Mouse (Mus musculus) small intestine, adult 2 months (tissue): ENCODE measurements around the gene Jaml. TPM values are rescaled to one million over a fixed set of nuclear protein-coding genes. Genes with fewer than 3 reads are reported as not detected.

ENCODE experiments used
- H3K27ac ChIP-seq: fragments of 200-500 bp; 2 replicates; pipeline ENCODE4 v1.5.1; 2012; ENCODE audit warnings: low read depth, low read length, control low read depth, inconsistent platforms; ENCODE audit not compliant: insufficient read depth
- H3K27me3 ChIP-seq: fragments of 200-500 bp; 2 replicates; pipeline ENCODE4 v1.6.1; 2012; ENCODE audit warnings: mild to moderate bottlenecking, moderate library complexity, low read length, inconsistent platforms; ENCODE audit not compliant: control insufficient read depth, insufficient read depth
- H3K36me3 ChIP-seq: fragments of 200-500 bp; 2 replicates; pipeline ENCODE4 v1.6.1; 2012; ENCODE audit warnings: mild to moderate bottlenecking, low read length, control low read depth, inconsistent platforms; ENCODE audit not compliant: control insufficient read depth, insufficient read depth
- H3K4me1 ChIP-seq: fragments of 200-500 bp; 2 replicates; pipeline ENCODE4 v1.6.1; 2012; ENCODE audit warnings: low read length, inconsistent platforms, mixed read lengths; ENCODE audit not compliant: control insufficient read depth, insufficient read depth, insufficient read length
- H3K4me3 ChIP-seq: fragments of 200-500 bp; 2 replicates; pipeline ENCODE4 v1.5.1; 2012; ENCODE audit warnings: low read depth, mild to moderate bottlenecking, control low read depth, inconsistent platforms, low read length, moderate library complexity
- CTCF ChIP-seq: fragments of 200-500 bp; IDR thresholded peaks from 2 replicates; pipeline ENCODE4 v1.5.1; 2012; ENCODE audit warnings: low read depth, mild to moderate bottlenecking, control low read depth, inconsistent platforms, low read length, moderate library complexity, mixed read lengths; ENCODE audit not compliant: insufficient replicate concordance, insufficient read length; ENCODE audit errors: extremely low read depth
- POLR2A ChIP-seq: fragments of 200-500 bp; IDR thresholded peaks from 2 replicates; pipeline ENCODE4 v1.6.1; 2012; ENCODE audit warnings: low read depth, mild to moderate bottlenecking, control low read depth, inconsistent platforms, low read length, moderate library complexity
- WGBS: fragments of 180-500 bp; shearing (Covaris S2); methylation state at CpG from one replicate; pipeline ENCODE4 v1.1.7; 2018; 5-methylcytosine and 5-hydroxymethylcytosine counted together
- polyA plus RNA-seq: library from polyadenylated mRNA; depleted of rRNA; stranded (reverse); fragments of >200 nt; gene quantifications from 2 replicates; pipeline ENCODE4 v1.2.3, GENCODE M21; 2012

The Jaml gene
- polyA plus RNA-seq, 1 experiment, result 3.9 TPM

DNA sequence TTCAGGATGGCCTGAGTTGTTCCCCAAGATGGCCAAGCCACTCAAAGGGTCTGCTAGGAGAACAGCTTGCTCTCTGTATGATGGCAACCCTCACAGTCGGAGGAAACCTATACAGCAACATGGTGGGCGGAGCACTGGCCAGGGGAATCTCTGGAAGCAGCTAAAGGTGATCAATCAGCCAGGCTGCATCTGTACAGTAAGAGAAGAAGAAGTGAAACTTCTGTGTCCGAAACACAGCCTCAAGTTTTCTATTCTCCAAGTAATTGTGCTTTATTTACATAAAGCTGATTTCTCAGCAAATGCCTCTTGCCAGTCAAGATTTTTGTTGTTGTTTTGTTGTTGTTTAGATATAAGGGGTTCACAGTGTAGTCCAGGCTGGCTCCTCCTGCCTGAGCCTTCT is 1.1 kb upstream of the Jaml start:
- no peak for TF ChIP-seq POLR2A
- no peak for TF ChIP-seq CTCF
- H3K4me1 ChIP-seq, result peaks cover 5% of the 10 kb centered on the region; the same call in 1 of the 2 replicates
- peaks cover 4% of the 10 kb centered on the region for H3K36me3 ChIP-seq
- no peak overlapping the region for H3K27ac ChIP-seq
- WGBS, result 60% methylated on average over 3 of the region's 3 CpGs
- H3K27me3 ChIP-seq, result no peaks in the 10 kb centered on the region
- no peak overlapping the region for H3K4me3 ChIP-seq

DNA sequence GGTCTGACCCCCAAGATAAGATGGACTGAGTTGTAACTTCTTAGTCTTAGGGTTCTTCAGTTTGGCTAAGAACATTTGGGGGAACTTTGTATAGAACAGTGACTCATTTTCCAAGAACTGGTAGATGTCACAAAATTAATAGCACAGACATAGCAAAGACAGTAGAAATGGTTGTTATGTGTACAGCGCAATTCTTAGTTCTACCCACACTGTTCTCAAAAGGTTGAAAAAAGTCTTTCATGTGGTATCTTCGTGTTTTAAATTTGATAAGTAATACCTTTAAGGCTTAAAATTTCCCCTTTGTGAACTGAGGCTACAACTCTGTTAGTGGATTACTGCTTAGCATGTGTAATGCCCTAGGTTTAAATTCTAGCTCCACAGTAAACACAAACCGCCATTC is 4.1 kb downstream of the Jaml start:
- TF ChIP-seq POLR2A, result no peak
- TF ChIP-seq CTCF, result no peak
- Histone ChIP-seq H3K4me1 (peaks cover 5% of the 10 kb centered on the region; the same call in 1 of the 2 replicates), H3K4me3 (no peak overlapping the region), H3K27me3 (no peaks in the 10 kb centered on the region), H3K36me3 (no peaks in the 10 kb centered on the region), H3K27ac (no peak overlapping the region)
- WGBS, result 91% methylated on average over 3 of the region's 3 CpGs

DNA sequence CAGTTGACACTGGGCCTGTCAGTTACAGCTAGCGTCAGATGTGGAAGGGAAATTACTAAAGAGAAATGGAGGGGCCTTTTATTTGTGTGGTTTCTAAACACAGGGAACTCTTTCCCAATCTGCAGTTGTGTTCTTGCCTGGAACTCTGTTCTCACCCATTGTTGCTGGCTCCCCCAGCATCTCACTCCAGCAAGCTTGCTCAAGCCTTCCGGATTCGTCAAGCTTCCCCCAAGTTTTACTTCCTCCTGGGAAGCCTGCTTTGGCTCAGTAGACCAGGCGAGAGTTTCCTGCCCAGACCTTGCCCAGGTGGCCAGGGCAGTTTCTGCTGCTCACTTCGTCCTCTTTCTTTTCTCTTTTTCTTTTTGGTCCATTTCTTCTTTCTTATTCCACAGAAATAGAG is 5.6 kb downstream of the Jaml start:
- H3K4me3 ChIP-seq, result no peak overlapping the region
- 0 out of 2 replicates have a peak overlapping the region, but pooled peaks have one; percentile 8 for H3K27ac ChIP-seq
- TF ChIP-seq CTCF (no peak), POLR2A (no peak)
- H3K27me3 ChIP-seq, result no peaks in the 10 kb centered on the region
- WGBS, result 71% methylated on average over 5 of the region's 5 CpGs
- 0 out of 2 replicates have a peak, but pooled peaks cover 1% of the 10 kb centered on the region for H3K36me3 ChIP-seq
- H3K4me1 ChIP-seq, result no peaks in the 10 kb centered on the region

DNA sequence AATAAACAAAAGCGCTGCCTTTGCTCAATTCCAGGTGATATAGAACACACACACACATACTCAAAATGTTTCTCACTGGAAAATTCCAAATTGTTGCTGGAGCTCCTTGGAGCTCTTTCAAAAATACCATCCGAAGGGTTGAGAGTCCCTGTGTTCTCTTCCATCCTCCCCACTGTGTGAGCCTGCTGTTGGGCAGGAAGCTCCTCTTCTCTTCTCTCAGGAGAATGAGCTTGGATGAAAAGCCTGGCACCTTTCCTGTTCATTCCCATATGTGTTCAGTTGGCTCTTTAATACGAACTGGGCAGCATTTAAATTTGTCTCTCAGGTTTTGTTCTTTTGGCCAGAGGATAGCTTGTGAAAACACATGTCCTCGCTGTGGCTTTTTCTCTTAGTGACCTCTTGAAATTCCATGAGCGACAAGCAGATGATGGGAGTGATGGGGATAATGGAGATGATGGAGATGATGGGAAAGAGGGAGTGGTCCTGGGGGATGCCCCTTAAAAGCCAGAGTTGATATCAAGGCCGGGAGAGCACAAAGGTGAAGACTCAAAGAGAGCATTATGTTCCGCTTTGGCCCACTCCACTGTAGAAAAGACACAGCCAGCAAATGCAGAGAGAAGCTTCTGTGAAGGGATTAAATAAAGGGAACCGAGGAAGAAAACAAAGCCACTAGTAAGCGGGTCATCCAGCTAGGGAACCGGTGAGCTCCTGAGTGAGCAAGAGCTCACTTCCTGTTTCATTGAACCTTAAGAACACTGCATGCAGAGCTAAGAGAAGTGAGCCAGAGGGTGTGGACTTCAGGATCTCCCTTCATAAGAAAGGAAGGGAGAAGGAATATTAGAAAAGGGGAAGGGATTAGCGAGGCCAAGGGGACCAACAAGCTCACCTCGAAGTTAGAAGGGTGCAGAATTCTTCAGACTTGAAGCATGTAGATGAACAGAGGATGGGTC is 7.0 kb downstream of the Jaml start:
- TF ChIP-seq POLR2A, result no peak
- TF ChIP-seq CTCF, result no peak
- Histone ChIP-seq H3K36me3 (0 out of 2 replicates have a peak, but pooled peaks cover 1% of the 10 kb centered on the region), H3K27me3 (no peaks in the 10 kb centered on the region), H3K4me3 (no peak overlapping the region), H3K4me1 (no peaks in the 10 kb centered on the region), H3K27ac (0 out of 2 replicates have a peak overlapping the region, but pooled peaks have one; percentile 9)
- 84% methylated on average over 12 of the region's 12 CpGs for WGBS

DNA sequence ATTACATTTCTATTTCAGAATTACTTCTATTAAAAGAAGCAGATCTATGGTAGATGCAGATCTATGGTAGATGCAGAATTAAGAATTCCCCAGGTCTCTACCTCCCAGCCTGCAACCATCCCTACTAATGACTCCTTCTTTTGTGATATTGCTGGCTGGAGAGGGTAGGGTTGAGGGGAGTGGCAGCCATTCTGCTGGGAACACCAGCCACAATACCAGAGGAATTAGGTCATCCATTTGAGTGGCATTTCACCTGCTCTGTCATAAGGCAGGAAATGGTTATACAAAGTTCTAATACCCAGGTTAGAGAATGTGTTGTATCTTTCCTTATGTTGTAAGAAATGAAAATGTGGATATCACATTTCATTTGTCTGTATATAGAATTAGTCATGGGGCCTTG is 9.1 kb downstream of the Jaml start:
- Histone ChIP-seq H3K27ac (no peak overlapping the region), H3K4me1 (no peaks in the 10 kb centered on the region), H3K27me3 (no peaks in the 10 kb centered on the region), H3K4me3 (no peak overlapping the region), H3K36me3 (0 out of 2 replicates have a peak, but pooled peaks cover 1% of the 10 kb centered on the region)
- TF ChIP-seq CTCF (no peak), POLR2A (no peak)

DNA sequence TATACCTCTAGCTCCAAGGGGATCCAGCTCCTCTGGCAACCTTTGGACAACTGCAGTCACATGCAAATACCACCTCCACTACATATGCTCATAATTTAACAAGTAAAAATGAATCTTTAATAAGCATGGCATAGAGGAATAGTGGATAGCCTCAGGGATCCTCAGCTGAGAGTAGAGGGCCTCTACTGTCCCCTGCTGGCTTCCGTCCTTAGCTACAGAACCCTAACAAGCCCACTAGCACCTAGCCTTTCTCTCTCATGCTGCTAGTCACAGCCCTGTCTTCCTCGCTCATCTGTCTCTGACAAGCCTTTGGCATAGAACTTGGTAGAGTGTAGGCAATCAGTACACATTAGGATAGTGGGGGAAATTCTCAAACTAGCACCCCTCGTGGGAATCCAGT is 11.8 kb downstream of the Jaml start:
- Histone ChIP-seq H3K27me3 (no peaks in the 10 kb centered on the region), H3K4me1 (peaks cover 3% of the 10 kb centered on the region; the same call in 1 of the 2 replicates), H3K27ac (no peak overlapping the region), H3K36me3 (0 out of 2 replicates have a peak, but pooled peaks cover 1% of the 10 kb centered on the region), H3K4me3 (no peak overlapping the region)
- WGBS, result 78% methylated on average over 3 of the region's 3 CpGs
- TF ChIP-seq POLR2A, result no peak
- TF ChIP-seq CTCF, result peak; percentile 22; the same call in 1 of the 2 replicates

DNA sequence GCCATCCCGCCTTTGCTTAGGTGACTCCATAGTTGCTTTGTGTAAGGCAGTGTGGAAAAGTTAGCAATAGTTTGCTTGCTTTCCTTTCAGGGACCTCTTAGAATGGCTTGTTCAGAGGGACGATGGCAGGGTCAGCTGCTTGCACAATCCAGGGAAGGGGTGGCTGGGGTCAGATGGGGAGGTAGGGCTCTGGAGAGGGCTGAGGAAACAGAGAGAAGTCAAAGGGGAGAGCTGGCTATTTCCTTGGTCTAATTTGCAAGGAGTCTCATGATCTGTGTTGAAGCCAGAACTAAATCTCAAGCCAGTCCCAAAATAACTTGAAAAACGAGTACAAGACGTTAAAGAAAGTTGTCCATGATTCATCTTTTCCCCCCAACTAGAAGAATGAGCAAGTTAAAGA is 13.7 kb downstream of the Jaml start:
- Histone ChIP-seq H3K27ac (no peak overlapping the region), H3K27me3 (no peaks in the 10 kb centered on the region), H3K36me3 (0 out of 2 replicates have a peak, but pooled peaks cover 1% of the 10 kb centered on the region), H3K4me1 (peaks cover 3% of the 10 kb centered on the region; the same call in 1 of the 2 replicates), H3K4me3 (no peak overlapping the region)
- no peak for TF ChIP-seq CTCF
- no peak for TF ChIP-seq POLR2A
- WGBS, result 73% methylated on average over 4 of the region's 4 CpGs
